Mouse (Mus musculus): Measurements from ENCODE around the gene Nr1i3. TPM values are rescaled to one million over a fixed set of nuclear protein-coding genes. Genes with fewer than 3 reads are reported as not detected.

Gene Nr1i3
- polyA plus RNA-seq, 1 experiment from 2014 or later = 0.34 TPM

DNA sequence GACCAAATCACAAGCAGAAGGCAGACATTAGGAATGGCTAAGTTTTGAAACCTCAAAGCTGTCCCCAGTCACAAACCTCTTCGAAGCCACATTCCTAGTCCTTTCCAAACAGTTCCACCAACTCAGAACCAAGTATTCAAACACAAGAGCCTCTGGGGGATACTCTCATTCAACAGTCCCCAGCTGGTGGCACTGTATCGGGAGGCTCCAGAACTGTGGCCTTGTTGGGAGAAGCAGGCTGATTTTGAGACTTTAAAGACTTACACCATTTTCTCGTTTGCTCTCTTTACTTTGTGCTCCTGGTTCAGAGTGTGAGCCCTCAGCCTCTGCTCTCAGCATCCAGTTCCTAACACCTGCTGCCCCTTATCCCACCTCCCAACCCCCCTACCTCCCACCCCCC is 30.7 kb upstream of the Nr1i3 start:
- no peak for ATAC-seq (ENCODE audit: low FRiP score, low TSS enrichment)

DNA sequence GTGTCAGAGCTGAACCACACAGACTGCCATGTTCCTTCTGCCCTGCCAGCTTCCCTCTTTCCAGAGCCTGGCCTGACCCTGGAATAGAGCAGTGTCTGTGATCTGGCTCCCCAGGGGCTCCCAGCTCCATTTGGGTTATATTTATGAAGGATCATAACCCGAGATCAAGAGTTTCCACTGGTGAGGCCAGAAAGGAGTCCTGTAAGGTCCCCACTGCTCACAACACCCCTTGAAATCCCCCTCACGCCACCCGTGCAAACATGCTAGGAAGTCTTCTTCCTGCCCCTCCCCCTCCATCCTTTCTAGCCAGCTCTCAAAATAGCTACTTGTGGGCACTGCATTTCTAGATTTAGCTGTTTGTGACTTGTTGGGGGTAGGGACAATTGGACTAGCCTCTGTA is 30.1 kb upstream of the Nr1i3 start:
- no peaks in the 10 kb centered on the region for H3K9me3 ChIP-seq (ENCODE audit: control insufficient read depth, low read length)
- no peak overlapping the region for H3K9ac ChIP-seq (replicated peaks; ENCODE audit: low read length)
- ATAC-seq (ENCODE audit: low FRiP score, low TSS enrichment) = no peak
- 82% methylated on average over 3 of the region's 3 CpGs for WGBS
- DNase-seq = no peak
- no peaks in the 10 kb centered on the region for H3K36me3 ChIP-seq (ENCODE audit: control insufficient read depth, insufficient read depth, low read length)
- no peak overlapping the region for H3K4me3 ChIP-seq (replicated peaks; ENCODE audit: low read depth, low read length)
- no peaks in the 10 kb centered on the region for H3K27me3 ChIP-seq (ENCODE audit: control insufficient read depth, insufficient read depth, low read length)
- no peaks in the 10 kb centered on the region for H3K4me1 ChIP-seq (ENCODE audit: control insufficient read depth, insufficient read depth, low read length)
- H3K4me2 ChIP-seq (ENCODE audit: low read length) = no peak overlapping the region
- no peak overlapping the region for H3K27ac ChIP-seq (replicated peaks; ENCODE audit: low read depth, low read length)

More for the DNA sequence above, 30.7 kb upstream of the Nr1i3 start:
- H3K4me3 ChIP-seq (replicated peaks; ENCODE audit: low read depth, low read length) = no peak overlapping the region
- H3K27me3 ChIP-seq (ENCODE audit: control insufficient read depth, insufficient read depth, low read length) = no peaks in the 10 kb centered on the region
- H3K9me3 ChIP-seq (ENCODE audit: control insufficient read depth, low read length) = no peaks in the 10 kb centered on the region
- DNase-seq = no peak
- 87% methylated on average over 3 of the region's 3 CpGs for WGBS
- H3K36me3 ChIP-seq (ENCODE audit: control insufficient read depth, insufficient read depth, low read length) = no peaks in the 10 kb centered on the region
- H3K4me1 ChIP-seq (ENCODE audit: control insufficient read depth, insufficient read depth, low read length) = no peaks in the 10 kb centered on the region
- no peak overlapping the region for H3K27ac ChIP-seq (replicated peaks; ENCODE audit: low read depth, low read length)
- H3K4me2 ChIP-seq (ENCODE audit: low read length) = no peak overlapping the region
- no peak overlapping the region for H3K9ac ChIP-seq (replicated peaks; ENCODE audit: low read length)

DNA sequence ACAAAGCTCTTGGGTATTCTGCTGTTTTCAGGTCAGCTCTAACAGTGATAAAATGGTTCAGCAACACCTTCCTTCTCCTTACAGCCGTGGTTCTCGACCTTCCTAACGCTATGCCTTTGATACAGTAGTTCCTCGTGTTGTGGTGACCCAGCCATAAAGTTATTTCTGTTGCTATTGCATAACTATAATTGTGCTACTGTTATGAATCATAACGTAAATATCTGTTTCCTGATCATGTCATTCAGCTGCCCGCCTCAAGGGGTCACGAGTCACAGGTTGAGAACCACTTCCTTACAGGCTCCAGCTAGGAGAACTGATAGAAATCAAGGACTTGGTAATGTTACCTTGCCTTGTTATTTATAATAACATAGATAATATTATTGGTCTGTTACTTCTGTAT is 29.5 kb upstream of the Nr1i3 start:
- ATAC-seq (ENCODE audit: low FRiP score, low TSS enrichment) = no peak
- DNase-seq = no peak

DNA sequence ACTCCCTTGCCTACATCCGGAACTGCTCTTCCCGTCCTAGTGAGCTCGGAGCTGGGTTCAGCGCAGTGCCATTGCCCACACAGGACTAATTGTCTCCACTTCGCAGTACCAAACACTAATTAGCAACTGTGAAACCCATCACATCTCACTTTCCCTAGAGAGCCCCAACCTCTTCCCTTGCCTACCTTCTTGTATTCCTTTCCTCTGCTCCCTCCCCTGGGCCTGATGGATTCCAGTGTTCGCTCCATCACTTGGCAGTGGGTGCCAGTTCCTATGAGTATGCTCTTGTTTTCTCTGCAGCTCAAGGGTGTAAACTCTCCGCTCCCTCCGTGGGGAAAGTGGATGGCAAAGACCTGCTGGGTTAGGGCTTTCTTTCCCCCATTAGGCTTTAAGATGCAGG is 28.1 kb upstream of the Nr1i3 start:
- Histone ChIP-seq H3K4me3 (replicated peaks; ENCODE audit: low read depth, low read length) (no peak overlapping the region), H3K27me3 (ENCODE audit: control insufficient read depth, insufficient read depth, low read length) (no peaks in the 10 kb centered on the region), H3K36me3 (ENCODE audit: control insufficient read depth, insufficient read depth, low read length) (no peaks in the 10 kb centered on the region), H3K27ac (replicated peaks; ENCODE audit: low read depth, low read length) (no peak overlapping the region), H3K9me3 (ENCODE audit: control insufficient read depth, low read length) (no peaks in the 10 kb centered on the region), H3K4me2 (ENCODE audit: low read length) (no peak overlapping the region), H3K9ac (replicated peaks; ENCODE audit: low read length) (no peak overlapping the region), H3K4me1 (ENCODE audit: control insufficient read depth, insufficient read depth, low read length) (peaks cover 9% of the 10 kb centered on the region; the same call in 1 of the 2 replicates)
- ATAC-seq (ENCODE audit: low FRiP score, low TSS enrichment) (no peak), DNase-seq (no peak)
- 81% methylated on average over 8 of the region's 8 CpGs for WGBS

More for the DNA sequence above, 29.5 kb upstream of the Nr1i3 start:
- no peaks in the 10 kb centered on the region for H3K36me3 ChIP-seq (ENCODE audit: control insufficient read depth, insufficient read depth, low read length)
- H3K4me3 ChIP-seq (replicated peaks; ENCODE audit: low read depth, low read length) = no peak overlapping the region
- H3K27me3 ChIP-seq (ENCODE audit: control insufficient read depth, insufficient read depth, low read length) = no peaks in the 10 kb centered on the region
- WGBS = 90% methylated on average over 7 of the region's 7 CpGs
- no peak overlapping the region for H3K9ac ChIP-seq (replicated peaks; ENCODE audit: low read length)
- peaks cover 7% of the 10 kb centered on the region; the same call in 1 of the 2 replicates for H3K4me1 ChIP-seq (ENCODE audit: control insufficient read depth, insufficient read depth, low read length)
- no peak overlapping the region for H3K27ac ChIP-seq (replicated peaks; ENCODE audit: low read depth, low read length)
- H3K9me3 ChIP-seq (ENCODE audit: control insufficient read depth, low read length) = no peaks in the 10 kb centered on the region
- no peak overlapping the region for H3K4me2 ChIP-seq (ENCODE audit: low read length)

DNA sequence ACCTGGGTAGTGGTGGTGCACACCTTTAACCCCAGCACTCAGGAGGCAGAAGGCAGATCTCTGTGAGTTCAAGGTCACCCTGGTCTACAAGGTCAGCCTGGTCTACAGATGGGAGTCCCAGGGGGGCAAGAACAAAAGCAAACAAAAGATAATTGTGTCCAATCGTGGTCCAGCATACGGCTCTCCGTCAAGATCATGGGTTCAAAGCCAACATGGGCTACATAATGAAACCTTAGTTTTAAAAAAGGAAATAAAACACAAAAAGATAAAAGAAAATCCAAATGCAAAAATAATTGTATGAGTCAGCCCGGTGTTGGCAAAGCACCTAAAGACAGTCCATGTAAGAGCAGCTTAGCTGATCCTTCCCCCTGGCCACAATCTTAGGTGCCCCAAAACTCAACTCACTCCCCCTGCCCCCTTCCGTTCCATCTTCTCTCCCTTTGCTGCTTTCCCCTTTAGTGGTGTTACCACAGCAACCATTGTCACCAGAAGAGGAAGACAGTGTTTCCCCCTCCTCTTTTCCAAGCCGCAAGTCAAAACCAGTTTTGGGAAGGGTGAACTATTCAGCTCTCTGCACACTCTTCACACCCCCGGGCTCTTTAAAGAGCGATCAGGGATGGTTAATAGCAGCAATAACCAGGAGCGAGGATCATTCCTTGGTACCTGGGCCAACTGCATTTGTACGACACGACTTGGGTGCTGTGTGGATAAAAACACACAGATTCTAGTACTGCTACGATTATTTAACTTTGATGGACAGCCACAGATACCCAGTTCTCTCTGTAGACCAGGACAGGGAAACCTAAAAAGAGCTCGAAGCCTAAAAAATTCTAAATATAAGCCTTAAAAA is 25.7 kb upstream of the Nr1i3 start:
- no peak for ATAC-seq (ENCODE audit: low FRiP score, low TSS enrichment)
- Histone ChIP-seq H3K36me3 (ENCODE audit: control insufficient read depth, insufficient read depth, low read length) (no peaks in the 10 kb centered on the region), H3K9ac (replicated peaks; ENCODE audit: low read length) (no peak overlapping the region), H3K9me3 (ENCODE audit: control insufficient read depth, low read length) (no peaks in the 10 kb centered on the region), H3K4me1 (ENCODE audit: control insufficient read depth, insufficient read depth, low read length) (peaks cover 18% of the 10 kb centered on the region), H3K4me3 (replicated peaks; ENCODE audit: low read depth, low read length) (no peak overlapping the region), H3K4me2 (ENCODE audit: low read length) (no peak overlapping the region), H3K27me3 (ENCODE audit: control insufficient read depth, insufficient read depth, low read length) (no peaks in the 10 kb centered on the region; the same call in 1 of the 2 replicates), H3K27ac (replicated peaks; ENCODE audit: low read depth, low read length) (no peak overlapping the region)
- peak; percentile 38 for DNase-seq
- WGBS = 12% methylated on average over 13 of the region's 13 CpGs

DNA sequence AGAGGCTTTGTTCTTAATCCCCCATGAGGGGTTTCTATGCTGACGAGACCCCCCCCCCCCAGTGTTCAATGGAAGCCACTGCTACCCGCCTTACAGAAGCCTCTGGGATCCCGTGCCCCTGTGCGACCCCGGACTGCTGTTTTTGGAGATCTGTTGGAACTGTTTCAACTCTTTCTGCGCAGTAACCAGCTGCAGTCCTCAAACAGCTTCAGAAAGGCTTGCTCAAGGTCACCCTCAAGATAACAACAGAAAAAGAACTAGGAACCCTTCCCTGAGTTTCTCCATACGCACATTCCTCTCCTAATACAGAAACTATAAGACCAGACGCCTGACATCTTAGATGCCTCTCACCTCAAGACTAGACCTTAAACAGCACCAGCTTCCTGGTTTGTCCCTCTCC is 24.7 kb upstream of the Nr1i3 start:
- WGBS = 5% methylated on average over 8 of the region's 8 CpGs
- H3K9ac ChIP-seq (replicated peaks; ENCODE audit: low read length) = no peak overlapping the region
- H3K27ac ChIP-seq (replicated peaks; ENCODE audit: low read depth, low read length) = 0 out of 2 replicates have a peak overlapping the region, but pooled peaks have one; percentile 46
- H3K36me3 ChIP-seq (ENCODE audit: control insufficient read depth, insufficient read depth, low read length) = no peaks in the 10 kb centered on the region
- H3K4me1 ChIP-seq (ENCODE audit: control insufficient read depth, insufficient read depth, low read length) = peaks cover 27% of the 10 kb centered on the region
- no peak overlapping the region for H3K4me2 ChIP-seq (ENCODE audit: low read length)
- ATAC-seq (ENCODE audit: low FRiP score, low TSS enrichment) (no peak), DNase-seq (peak; percentile 37)
- H3K4me3 ChIP-seq (replicated peaks; ENCODE audit: low read depth, low read length) = no peak overlapping the region
- H3K9me3 ChIP-seq (ENCODE audit: control insufficient read depth, low read length) = no peaks in the 10 kb centered on the region
- no peaks in the 10 kb centered on the region; the same call in none of the 2 replicates for H3K27me3 ChIP-seq (ENCODE audit: control insufficient read depth, insufficient read depth, low read length)

DNA sequence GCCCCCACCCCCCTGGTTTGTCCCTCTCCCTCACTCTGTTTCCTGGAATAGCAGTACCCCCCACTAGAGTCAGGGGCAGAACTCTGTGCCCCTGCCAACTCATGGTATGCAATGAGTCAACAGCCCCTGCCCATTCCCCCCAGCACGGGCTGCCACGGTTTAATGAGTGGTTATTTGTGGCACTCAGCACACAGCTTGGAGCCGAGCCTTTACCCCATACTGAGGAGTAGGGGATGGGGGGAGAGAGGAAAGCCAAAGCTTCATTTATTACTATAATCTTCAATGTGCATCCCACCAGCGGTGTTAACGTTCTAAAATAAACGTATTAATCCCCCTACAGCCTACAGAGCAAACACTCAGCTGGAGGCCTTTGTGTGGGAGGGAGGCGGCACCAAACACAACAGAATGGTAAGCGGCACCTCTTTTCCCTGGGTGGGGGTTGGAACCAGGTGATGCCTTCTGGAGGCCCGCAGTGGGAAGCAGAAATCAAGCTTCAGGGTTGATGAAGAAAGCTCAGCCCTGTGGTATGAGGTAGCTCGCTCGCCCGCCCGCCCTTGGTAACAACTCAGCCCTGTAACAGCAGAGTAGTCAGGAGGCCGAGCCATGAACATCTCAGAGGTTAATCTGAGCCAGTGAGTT is 24.2 kb upstream of the Nr1i3 start:
- peak overlapping the region; percentile 5; the same call in 1 of the 2 replicates for H3K4me2 ChIP-seq (ENCODE audit: low read length)
- 28% methylated on average over 14 of the region's 14 CpGs for WGBS
- ATAC-seq (ENCODE audit: low FRiP score, low TSS enrichment) = no peak

DNA sequence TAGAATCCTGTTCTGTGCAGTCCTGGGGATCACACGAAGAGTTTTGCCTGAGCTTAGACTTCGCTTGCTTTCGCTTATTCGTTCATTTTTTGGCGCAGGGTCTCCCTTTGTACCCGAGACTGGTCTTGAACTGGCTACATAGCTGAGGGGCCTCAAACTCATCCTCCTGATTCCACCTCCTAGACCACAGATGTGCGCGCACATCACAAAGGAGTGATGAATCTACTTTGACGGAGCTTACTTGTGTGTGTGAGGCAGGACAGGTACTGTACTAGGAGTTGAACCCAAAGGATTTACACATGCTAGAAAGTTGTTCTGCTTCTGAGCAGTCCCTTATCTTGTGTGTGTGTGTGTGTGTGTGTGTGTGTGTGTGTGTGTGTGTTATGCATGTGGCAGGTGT is 22.9 kb upstream of the Nr1i3 start:
- H3K36me3 ChIP-seq (ENCODE audit: control insufficient read depth, insufficient read depth, low read length) = no peaks in the 10 kb centered on the region
- H3K4me3 ChIP-seq (replicated peaks; ENCODE audit: low read depth, low read length) = no peak overlapping the region
- no peaks in the 10 kb centered on the region for H3K9me3 ChIP-seq (ENCODE audit: control insufficient read depth, low read length)
- H3K4me2 ChIP-seq (ENCODE audit: low read length) = no peak overlapping the region
- H3K27ac ChIP-seq (replicated peaks; ENCODE audit: low read depth, low read length) = no peak overlapping the region
- H3K4me1 ChIP-seq (ENCODE audit: control insufficient read depth, insufficient read depth, low read length) = peaks cover 41% of the 10 kb centered on the region
- 94% methylated on average over 9 of the region's 9 CpGs for WGBS
- no peak for ATAC-seq (ENCODE audit: low FRiP score, low TSS enrichment)
- DNase-seq = no peak
- peaks cover 7% of the 10 kb centered on the region for H3K27me3 ChIP-seq (ENCODE audit: control insufficient read depth, insufficient read depth, low read length)
- no peak overlapping the region for H3K9ac ChIP-seq (replicated peaks; ENCODE audit: low read length)

More for the DNA sequence above, 24.2 kb upstream of the Nr1i3 start:
- peak; percentile 25 for DNase-seq
- Histone ChIP-seq H3K36me3 (ENCODE audit: control insufficient read depth, insufficient read depth, low read length) (no peaks in the 10 kb centered on the region), H3K9me3 (ENCODE audit: control insufficient read depth, low read length) (no peaks in the 10 kb centered on the region), H3K4me1 (ENCODE audit: control insufficient read depth, insufficient read depth, low read length) (peaks cover 33% of the 10 kb centered on the region), H3K9ac (replicated peaks; ENCODE audit: low read length) (no peak overlapping the region), H3K27me3 (ENCODE audit: control insufficient read depth, insufficient read depth, low read length) (no peaks in the 10 kb centered on the region; the same call in none of the 2 replicates), H3K27ac (replicated peaks; ENCODE audit: low read depth, low read length) (peak overlapping the region; percentile 46; the same call in 1 of the 2 replicates), H3K4me3 (replicated peaks; ENCODE audit: low read depth, low read length) (no peak overlapping the region)
